Mouse (Mus musculus): ENCODE measurements at regions not wholly inside any gene's neighbourhood (a gene's known extent, or its start where the extent isn't known, plus 50 kb on each side); places are given as distances from the start of the nearest gene placed in this dataset.
A peak's percentile ranks its signal among the peaks of the same experiment; 100 is the strongest.

GRCm38 (mm10) chr10:21446641-21447040 is 69.5 kb downstream of the Aldh8a1 start:
- no peak for ATAC-seq
- Histone ChIP-seq H3K36me3 (ENCODE audit: poor library complexity, severe bottlenecking) (no peaks in the 10 kb centered on the region), H3K4me2 (no peak overlapping the region), H3K9ac (no peak overlapping the region), H3K27ac (no peak overlapping the region), H3K4me3 (no peak overlapping the region), H3K9me3 (replicated peaks) (no peaks in the 10 kb centered on the region), H3K4me1 (peaks cover 7% of the 10 kb centered on the region; the same call in 1 of the 2 replicates), H3K27me3 (no peaks in the 10 kb centered on the region)
- 84% methylated on average over 12 of the region's 12 CpGs for WGBS

- Histone ChIP-seq H3K4me3 (no peak overlapping the region), H3K9me3 (replicated peaks) (no peaks in the 10 kb centered on the region), H3K9ac (no peak overlapping the region), H3K36me3 (ENCODE audit: poor library complexity, severe bottlenecking) (no peaks in the 10 kb centered on the region), H3K27ac (no peak overlapping the region), H3K27me3 (no peaks in the 10 kb centered on the region), H3K4me2 (no peak overlapping the region), H3K4me1 (peaks cover 7% of the 10 kb centered on the region; the same call in 1 of the 2 replicates)
- 79% methylated on average over 3 of the region's 3 CpGs for WGBS
- ATAC-seq: no peak
Measured at GRCm38 (mm10) chr10:21448132-21448531, 71.0 kb downstream of the Aldh8a1 start.

GRCm38 (mm10) chr10:21448942-21449341 is 71.9 kb downstream of the Aldh8a1 start:
- Histone ChIP-seq H3K9ac (no peak overlapping the region), H3K4me1 (peaks cover 2% of the 10 kb centered on the region; the same call in 1 of the 2 replicates), H3K27me3 (no peaks in the 10 kb centered on the region), H3K9me3 (replicated peaks) (no peaks in the 10 kb centered on the region), H3K4me3 (no peak overlapping the region), H3K27ac (no peak overlapping the region), H3K4me2 (no peak overlapping the region), H3K36me3 (ENCODE audit: poor library complexity, severe bottlenecking) (no peaks in the 10 kb centered on the region)
- 87% methylated on average over 5 of the region's 5 CpGs for WGBS
- ATAC-seq: no peak

- Histone ChIP-seq H3K36me3 (ENCODE audit: poor library complexity, severe bottlenecking) (no peaks in the 10 kb centered on the region), H3K4me2 (no peak overlapping the region), H3K4me1 (peaks cover 22% of the 10 kb centered on the region), H3K9me3 (replicated peaks) (no peaks in the 10 kb centered on the region), H3K27me3 (no peaks in the 10 kb centered on the region), H3K4me3 (no peak overlapping the region), H3K9ac (no peak overlapping the region), H3K27ac (no peak overlapping the region)
- 96% methylated on average over 2 of the region's 2 CpGs for WGBS
- no peak for ATAC-seq
Measured at GRCm38 (mm10) chr10:21452611-21453010, 75.5 kb downstream of the Aldh8a1 start.

GRCm38 (mm10) chr10:21453527-21453926 is 76.4 kb downstream of the Aldh8a1 start:
- Histone ChIP-seq H3K9me3 (replicated peaks) (no peaks in the 10 kb centered on the region), H3K4me2 (no peak overlapping the region), H3K4me3 (no peak overlapping the region), H3K27me3 (no peaks in the 10 kb centered on the region), H3K36me3 (ENCODE audit: poor library complexity, severe bottlenecking) (no peaks in the 10 kb centered on the region), H3K4me1 (peaks cover 22% of the 10 kb centered on the region), H3K27ac (no peak overlapping the region), H3K9ac (no peak overlapping the region)
- no peak for ATAC-seq
- 85% methylated on average over 3 of the region's 3 CpGs for WGBS

DNA sequence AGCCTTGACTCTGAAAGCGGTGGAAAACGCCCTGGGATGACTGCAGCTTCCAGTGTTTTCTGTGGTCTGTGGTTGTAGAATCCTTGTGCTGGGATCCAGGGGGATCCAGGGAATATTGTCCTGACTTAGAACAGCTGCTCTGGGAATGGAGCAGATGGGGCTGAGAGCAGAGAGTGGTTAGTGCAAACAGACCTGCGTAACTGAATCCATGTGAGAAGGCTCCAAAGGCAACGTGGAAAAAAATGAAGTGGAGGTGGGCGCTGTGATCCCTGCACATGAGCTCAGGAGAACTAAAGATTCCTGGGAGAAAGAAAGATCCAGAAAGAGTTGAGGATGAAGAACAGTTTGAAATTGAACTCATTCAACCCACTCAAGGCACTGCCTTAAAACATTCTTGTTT is 77.1 kb downstream of the Aldh8a1 start:
- no peaks in the 10 kb centered on the region for H3K27me3 ChIP-seq
- ATAC-seq: no peak
- 95% methylated on average over 5 of the region's 5 CpGs for WGBS

DNA sequence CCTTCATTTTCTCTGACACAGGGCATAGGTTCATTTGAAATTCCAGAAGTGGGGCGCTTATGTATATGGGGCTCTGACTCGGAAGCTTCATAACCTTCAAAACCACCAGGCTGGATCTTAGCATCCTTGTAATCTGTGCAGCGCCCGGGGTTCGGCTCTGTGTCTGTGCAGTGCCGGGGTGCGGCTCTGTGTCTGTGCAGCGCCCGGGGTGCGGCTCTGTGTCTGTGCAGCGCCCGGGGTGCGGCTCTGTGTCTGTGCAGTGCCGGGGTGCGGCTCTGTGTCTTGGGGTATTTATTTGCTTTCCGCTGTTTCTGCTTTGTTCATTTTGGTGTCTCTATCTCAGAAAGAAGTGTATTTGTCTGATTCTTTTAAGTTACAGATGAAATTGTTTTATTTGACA is 77.7 kb downstream of the Aldh8a1 start:
- Histone ChIP-seq H3K4me3 (no peak overlapping the region), H3K4me1 (peaks cover 22% of the 10 kb centered on the region), H3K27ac (no peak overlapping the region), H3K4me2 (no peak overlapping the region), H3K9me3 (replicated peaks) (no peaks in the 10 kb centered on the region), H3K9ac (no peak overlapping the region), H3K36me3 (ENCODE audit: poor library complexity, severe bottlenecking) (no peaks in the 10 kb centered on the region), H3K27me3 (no peaks in the 10 kb centered on the region)
- ATAC-seq: peak; percentile 64; the same call in 1 of the 2 replicates
- 79% methylated on average over 16 of the region's 16 CpGs for WGBS

More for the DNA sequence above, 77.1 kb downstream of the Aldh8a1 start:
- Histone ChIP-seq H3K9me3 (replicated peaks) (no peaks in the 10 kb centered on the region), H3K9ac (no peak overlapping the region), H3K27ac (no peak overlapping the region), H3K36me3 (ENCODE audit: poor library complexity, severe bottlenecking) (no peaks in the 10 kb centered on the region), H3K4me3 (no peak overlapping the region), H3K4me1 (peaks cover 22% of the 10 kb centered on the region), H3K4me2 (no peak overlapping the region)

DNA sequence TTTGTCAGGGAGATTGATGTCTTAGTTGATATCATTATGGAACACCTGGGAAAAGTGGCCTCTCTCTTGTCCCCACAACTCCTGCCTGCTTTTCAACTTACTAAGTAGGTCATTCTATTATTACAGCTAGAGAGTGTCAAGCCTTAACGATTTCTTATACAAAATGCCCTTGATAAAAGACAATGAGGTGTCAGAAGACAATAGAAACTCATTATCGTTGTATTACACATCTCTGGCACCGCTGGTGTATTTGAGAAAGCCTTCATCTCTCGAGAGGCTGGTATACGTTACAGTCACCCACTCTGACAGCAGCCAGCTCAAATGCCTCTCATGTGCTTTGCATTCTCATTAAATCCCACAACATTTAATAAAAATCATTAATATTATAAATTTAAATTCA is 78.8 kb downstream of the Aldh8a1 start:
- no peak overlapping the region for H3K9ac ChIP-seq
- no peak overlapping the region for H3K4me2 ChIP-seq
- H3K4me1 ChIP-seq: peaks cover 22% of the 10 kb centered on the region
- no peaks in the 10 kb centered on the region for H3K27me3 ChIP-seq
- ATAC-seq: 0 out of 2 replicates have a peak, but pooled peaks have one; percentile 43
- no peak overlapping the region for H3K27ac ChIP-seq
- H3K36me3 ChIP-seq (ENCODE audit: poor library complexity, severe bottlenecking): no peaks in the 10 kb centered on the region
- no peaks in the 10 kb centered on the region for H3K9me3 ChIP-seq (replicated peaks)
- WGBS: 17% methylated on average over 5 of the region's 5 CpGs
- no peak overlapping the region for H3K4me3 ChIP-seq

DNA sequence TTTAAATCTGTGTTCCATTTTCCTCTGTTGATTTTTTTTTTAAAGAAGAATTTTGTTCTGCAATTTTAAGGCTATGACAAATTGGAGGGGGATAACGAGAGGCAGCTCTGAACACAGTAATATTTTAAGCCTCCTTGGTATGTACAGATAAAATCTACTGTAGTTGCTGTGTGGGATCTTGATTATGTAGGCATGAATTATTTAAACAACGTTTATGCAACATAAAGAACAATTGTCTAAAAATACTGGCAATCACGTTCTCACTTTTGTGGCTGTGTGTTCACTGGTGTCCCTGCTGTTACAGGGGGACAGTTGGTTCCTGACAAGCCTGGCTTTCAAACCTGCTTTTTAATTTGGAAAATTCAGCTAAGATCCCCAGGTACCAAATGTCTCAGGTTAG is 79.3 kb downstream of the Aldh8a1 start:
- 19% methylated on average over 3 of the region's 3 CpGs for WGBS
- no peak overlapping the region for H3K27ac ChIP-seq
- H3K4me3 ChIP-seq: no peak overlapping the region

DNA sequence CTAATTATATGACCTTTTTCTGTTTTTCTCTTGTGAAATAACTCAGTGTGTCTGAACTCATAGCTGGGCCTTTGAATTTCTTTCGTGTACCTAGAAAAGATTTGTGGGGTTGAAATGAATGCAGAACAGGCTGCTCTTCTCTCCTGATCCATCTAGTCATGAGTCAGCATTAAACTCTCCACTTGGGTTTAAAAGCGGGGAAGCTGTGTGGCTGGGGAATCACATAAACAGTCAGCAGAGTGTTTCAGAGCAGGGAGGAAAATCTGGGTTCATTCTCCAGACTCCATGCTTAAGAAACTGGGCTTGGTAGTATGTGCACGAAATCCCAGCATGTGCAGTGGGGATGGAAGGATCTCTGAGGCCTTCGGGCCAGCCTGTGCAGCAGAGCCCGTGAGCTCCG is 79.9 kb downstream of the Aldh8a1 start:
- no peak for ATAC-seq
- H3K36me3 ChIP-seq (ENCODE audit: poor library complexity, severe bottlenecking): no peaks in the 10 kb centered on the region
- H3K9me3 ChIP-seq (replicated peaks): no peaks in the 10 kb centered on the region
- no peak overlapping the region for H3K27ac ChIP-seq
- H3K27me3 ChIP-seq: no peaks in the 10 kb centered on the region
- no peak overlapping the region for H3K9ac ChIP-seq
- H3K4me1 ChIP-seq: peaks cover 22% of the 10 kb centered on the region
- H3K4me3 ChIP-seq: no peak overlapping the region
- WGBS: 57% methylated on average over 6 of the region's 6 CpGs
- H3K4me2 ChIP-seq: no peak overlapping the region

More for the DNA sequence above, 79.3 kb downstream of the Aldh8a1 start:
- ATAC-seq: no peak
- Histone ChIP-seq H3K36me3 (ENCODE audit: poor library complexity, severe bottlenecking) (no peaks in the 10 kb centered on the region), H3K27me3 (no peaks in the 10 kb centered on the region), H3K9ac (no peak overlapping the region), H3K9me3 (replicated peaks) (no peaks in the 10 kb centered on the region), H3K4me2 (no peak overlapping the region), H3K4me1 (peaks cover 22% of the 10 kb centered on the region)

- H3K9ac ChIP-seq: no peak overlapping the region
- H3K36me3 ChIP-seq (ENCODE audit: poor library complexity, severe bottlenecking): no peaks in the 10 kb centered on the region
- no peaks in the 10 kb centered on the region for H3K9me3 ChIP-seq (replicated peaks)
- no peak overlapping the region for H3K4me2 ChIP-seq
- H3K4me1 ChIP-seq: peaks cover 22% of the 10 kb centered on the region
- no peak overlapping the region for H3K27ac ChIP-seq
- H3K4me3 ChIP-seq: no peak overlapping the region
- no peaks in the 10 kb centered on the region for H3K27me3 ChIP-seq
- ATAC-seq: no peak
Measured at GRCm38 (mm10) chr10:21458608-21459007, 81.5 kb downstream of the Aldh8a1 start.

- no peak overlapping the region for H3K4me3 ChIP-seq
- no peak overlapping the region for H3K27ac ChIP-seq
- H3K4me2 ChIP-seq: no peak overlapping the region
- no peaks in the 10 kb centered on the region for H3K36me3 ChIP-seq (ENCODE audit: poor library complexity, severe bottlenecking)
- ATAC-seq: no peak
- WGBS: 50% methylated on average over 2 of the region's 2 CpGs
- H3K9ac ChIP-seq: no peak overlapping the region
- H3K27me3 ChIP-seq: peaks cover 6% of the 10 kb centered on the region
- H3K9me3 ChIP-seq (replicated peaks): no peaks in the 10 kb centered on the region
- H3K4me1 ChIP-seq: peaks cover 19% of the 10 kb centered on the region
Measured at GRCm38 (mm10) chr10:21460062-21460461, 83.0 kb downstream of the Aldh8a1 start.

DNA sequence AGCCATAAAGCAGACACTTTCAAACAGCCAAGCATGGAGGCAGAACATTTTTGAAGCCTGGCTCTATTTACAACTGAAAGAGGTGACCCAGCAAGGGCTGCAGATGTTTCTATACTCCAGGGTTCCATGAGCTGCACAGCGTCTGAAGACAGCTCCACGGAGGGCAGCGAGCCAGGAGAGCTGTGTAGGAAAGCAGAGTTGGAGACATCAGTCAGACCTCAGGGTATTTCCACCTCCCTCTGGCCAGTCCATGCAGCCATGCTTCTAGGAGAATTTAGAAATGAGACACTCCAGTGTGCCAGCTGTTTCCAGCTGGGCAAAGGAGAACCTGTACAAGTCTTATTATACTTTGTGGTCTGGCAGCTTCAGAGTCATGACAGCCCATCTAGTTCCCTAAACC is 85.8 kb downstream of the Aldh8a1 start:
- Histone ChIP-seq H3K4me1 (peaks cover 14% of the 10 kb centered on the region), H3K9me3 (replicated peaks) (no peaks in the 10 kb centered on the region), H3K27ac (no peak overlapping the region), H3K27me3 (peaks cover 6% of the 10 kb centered on the region), H3K4me3 (no peak overlapping the region), H3K9ac (no peak overlapping the region), H3K4me2 (no peak overlapping the region), H3K36me3 (ENCODE audit: poor library complexity, severe bottlenecking) (no peaks in the 10 kb centered on the region)
- no peak for ATAC-seq
- WGBS: 72% methylated on average over 3 of the region's 3 CpGs
